Mouse (Mus musculus) MEL (cell line): ENCODE results near the gene Sh2d3c.

Source experiments
- CTCF ChIP-seq, 3 experiments: IDR thresholded peaks in 2 of 3; conservative IDR thresholded peaks in 1 of 3; 2 replicates each; pipeline ENCODE4 v1.5.1; 2011 to 2012; ENCODE audit warnings: low read length in 3 of 3, low read depth in 2 of 3, mild to moderate bottlenecking in 2 of 3, improper control_type of control experiment in 1 of 3, inconsistent platforms in 1 of 3, mixed read lengths in 1 of 3, moderate library complexity in 1 of 3; ENCODE audit not compliant: control insufficient read depth in 1 of 3, insufficient read depth in 1 of 3, poor library complexity in 1 of 3, severe bottlenecking in 1 of 3
- HCFC1 ChIP-seq: IDR thresholded peaks from 2 replicates; pipeline ENCODE4 v1.6.1; 2012; ENCODE audit warnings: low read depth, mild to moderate bottlenecking, inconsistent platforms, low read length, improper control_type of control experiment, moderate library complexity
- RAD21 ChIP-seq: IDR thresholded peaks from 2 replicates; pipeline ENCODE4 v1.6.1; 2011; ENCODE audit warnings: mild to moderate bottlenecking, low read depth, low read length, improper control_type of control experiment
- ZC3H11A ChIP-seq: IDR thresholded peaks from 2 replicates; pipeline ENCODE4 v1.6.1; 2012; ENCODE audit warnings: low read depth, mild to moderate bottlenecking, inconsistent platforms, low read length, improper control_type of control experiment
- ZNF384 ChIP-seq: IDR thresholded peaks from 2 replicates; pipeline ENCODE4 v1.6.1; 2012; ENCODE audit warnings: low read depth, mild to moderate bottlenecking, inconsistent platforms, low read length, improper control_type of control experiment

DNA sequence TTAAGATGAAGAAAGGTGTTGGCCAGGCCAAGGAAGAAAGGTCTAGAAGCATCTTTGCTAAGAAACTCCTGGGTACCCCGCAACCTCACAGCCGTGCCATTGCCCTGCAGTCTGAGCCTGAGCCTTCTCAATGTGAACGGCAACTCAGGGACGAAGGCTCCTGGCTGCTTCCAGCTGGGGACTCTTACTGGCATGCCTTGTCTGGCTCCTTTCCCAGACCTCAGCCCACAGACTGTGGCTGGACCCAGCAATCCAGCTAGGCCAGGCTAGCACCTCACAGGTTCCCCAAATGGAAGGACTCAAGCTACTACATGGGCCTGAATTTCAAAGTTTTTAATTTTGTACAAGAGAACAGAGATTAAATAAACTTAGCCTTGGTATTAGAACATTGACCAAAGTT is 41.0 kb downstream of the Sh2d3c start:
- TF ChIP-seq HCFC1 (no peak), RAD21 (no peak), ZNF384 (no peak), CTCF (IDR thresholded peaks at IDR 0.05 in 2 of 3, conservative IDR thresholded peaks at IDR 0.05 in 1 of 3; ENCODE audit: control insufficient read depth in 1 of 3, insufficient read depth in 1 of 3, low read depth in 2 of 3, low read length in 3 of 3, poor library complexity in 1 of 3, severe bottlenecking in 1 of 3) (no peak), ZC3H11A (no peak)
